Mouse (Mus musculus) kidney, adult 2 months (tissue): ENCODE data around the gene Tmem183a. TPM values are rescaled to one million over a fixed set of nuclear protein-coding genes. Genes with fewer than 3 reads are reported as not detected.

Experiments used
- DNase-seq: peaks from one replicate; pipeline ENCODE4 v3.0.0; 2021
- H3K27ac ChIP-seq: fragments of 200-500 bp; 2 replicates; pipeline ENCODE4 v1.5.1; 2012; ENCODE audit warnings: low read depth, low read length, control low read depth, inconsistent platforms; ENCODE audit not compliant: insufficient read depth
- H3K27me3 ChIP-seq: fragments of 200-500 bp; replicated peaks from 2 replicates; pipeline ENCODE4 v1.6.1; 2012; ENCODE audit warnings: mild to moderate bottlenecking, moderate library complexity, low read length, inconsistent platforms; ENCODE audit not compliant: control insufficient read depth, insufficient read depth
- H3K36me3 ChIP-seq: fragments of 200-500 bp; 2 replicates; pipeline ENCODE4 v1.6.1; 2012; ENCODE audit warnings: mild to moderate bottlenecking, moderate library complexity, low read length, inconsistent platforms; ENCODE audit not compliant: control insufficient read depth, insufficient read depth
- H3K4me1 ChIP-seq: fragments of 200-500 bp; 2 replicates; pipeline ENCODE4 v1.6.1; 2011; ENCODE audit warnings: low read length; ENCODE audit not compliant: control insufficient read depth, insufficient read depth
- H3K4me3 ChIP-seq: fragments of 200-500 bp; 2 replicates; pipeline ENCODE4 v1.5.1; 2011; ENCODE audit warnings: mild to moderate bottlenecking, low read depth, low read length, control low read depth; ENCODE audit not compliant: insufficient read depth
- CTCF ChIP-seq: fragments of 200-500 bp; conservative IDR thresholded peaks from 2 replicates; pipeline ENCODE4 v1.5.1; 2011; ENCODE audit warnings: low read depth, mild to moderate bottlenecking, control low read depth, low read length, moderate library complexity, mixed read lengths; ENCODE audit not compliant: insufficient read depth, insufficient read length
- POLR2A ChIP-seq: fragments of 200-500 bp; IDR thresholded peaks from one replicate; pipeline ENCODE4 v1.6.1; 2011; ENCODE audit warnings: low read depth, low read length, control low read depth
- WGBS: fragments of 180-500 bp; shearing (Covaris S2); methylation state at CpG from one replicate; pipeline ENCODE4 v1.1.7; 2018; 5-methylcytosine and 5-hydroxymethylcytosine counted together
- polyA plus RNA-seq: library from polyadenylated mRNA; depleted of rRNA; stranded (reverse); fragments of >200 nt; gene quantifications from 2 replicates; pipeline ENCODE4 v1.2.3, GENCODE M21; 2012

Gene Tmem183a
- polyA plus RNA-seq, 1 experiment: 100 TPM

DNA sequence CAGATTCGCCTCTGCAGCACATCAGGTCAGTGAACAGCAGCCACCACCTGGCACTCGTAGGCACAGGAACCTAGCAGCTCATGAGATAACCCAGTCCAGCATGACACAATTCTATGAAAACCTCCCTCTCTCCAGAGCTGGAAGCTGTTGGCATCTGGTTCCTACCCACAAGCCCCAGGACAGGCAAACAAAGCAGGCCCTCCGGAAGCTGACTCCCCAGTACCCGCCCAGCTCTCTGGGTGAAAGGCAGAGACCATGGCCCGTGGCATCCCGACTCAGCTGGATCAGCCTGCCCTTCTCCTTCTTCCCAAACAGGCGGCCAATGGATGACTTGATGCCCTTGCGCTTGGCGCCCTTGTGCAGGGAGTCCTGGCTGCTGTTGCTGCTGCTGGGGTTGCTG is 45.4 kb downstream of the Tmem183a start:
- Histone ChIP-seq H3K4me1 (no peaks in the 10 kb centered on the region), H3K4me3 (no peak overlapping the region), H3K27me3 (no peaks in the 10 kb centered on the region), H3K36me3 (no peaks in the 10 kb centered on the region), H3K27ac (no peak overlapping the region)
- DNase-seq: no peak
- TF ChIP-seq CTCF (no peak), POLR2A (no peak)
- 88% methylated on average over 9 of the region's 9 CpGs for WGBS

GRCm38 (mm10) chr1:134315181-134315580 is 46.6 kb downstream of the Tmem183a start:
- Histone ChIP-seq H3K27ac (no peak overlapping the region), H3K4me3 (no peak overlapping the region), H3K4me1 (no peaks in the 10 kb centered on the region), H3K27me3 (no peaks in the 10 kb centered on the region), H3K36me3 (no peaks in the 10 kb centered on the region)
- DNase-seq: no peak
- WGBS: 88% methylated on average over 5 of the region's 5 CpGs
- no peak for TF ChIP-seq CTCF
- no peak for TF ChIP-seq POLR2A

DNA sequence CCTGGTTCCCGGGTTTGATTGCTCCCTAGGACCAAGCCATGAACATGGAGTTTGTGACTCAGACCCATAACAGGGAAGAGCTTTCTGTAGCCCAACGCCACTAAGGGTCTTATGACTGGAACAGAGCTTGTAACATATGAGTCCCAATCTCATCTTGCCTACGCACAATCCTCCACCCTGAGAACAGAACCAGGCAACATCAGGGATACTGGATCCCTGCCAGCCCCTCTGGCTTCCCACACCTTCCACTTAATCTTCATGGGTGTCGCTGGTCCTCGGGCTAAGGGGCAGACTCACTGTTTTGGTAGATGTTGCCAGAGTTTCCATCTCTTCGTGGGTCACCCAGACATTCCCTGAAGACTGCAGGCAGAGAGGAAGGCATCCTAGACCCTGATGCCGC is 50.0 kb downstream of the Tmem183a start:
- no peaks in the 10 kb centered on the region for H3K27me3 ChIP-seq
- H3K36me3 ChIP-seq: no peaks in the 10 kb centered on the region
- 86% methylated on average over 7 of the region's 7 CpGs for WGBS
- no peak overlapping the region for H3K27ac ChIP-seq
- DNase-seq: no peak
- no peaks in the 10 kb centered on the region for H3K4me1 ChIP-seq
- no peak overlapping the region for H3K4me3 ChIP-seq
- TF ChIP-seq POLR2A: no peak
- TF ChIP-seq CTCF: no peak

DNA sequence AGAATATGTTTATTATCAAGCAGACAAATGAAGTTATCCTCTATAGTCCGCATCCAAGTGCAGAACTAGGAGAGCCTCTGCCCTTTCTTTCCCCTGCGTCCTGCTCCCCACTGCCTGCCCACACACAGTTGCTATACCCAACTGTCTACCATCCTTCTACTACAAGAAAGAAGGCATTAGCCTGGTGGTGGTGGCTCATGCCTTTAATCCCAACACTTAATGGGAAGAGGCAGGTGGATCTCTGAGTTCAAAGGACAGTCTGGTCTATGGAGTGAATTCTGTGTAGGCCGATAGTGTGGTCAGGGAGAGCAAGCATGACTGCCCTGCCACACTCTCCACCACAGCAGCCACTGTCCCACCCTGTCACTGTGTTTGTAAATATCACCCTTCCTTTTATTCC is 51.0 kb downstream of the Tmem183a start:
- Histone ChIP-seq H3K27me3 (no peaks in the 10 kb centered on the region), H3K36me3 (no peaks in the 10 kb centered on the region), H3K4me1 (no peaks in the 10 kb centered on the region), H3K4me3 (no peak overlapping the region), H3K27ac (no peak overlapping the region)
- TF ChIP-seq POLR2A: no peak
- no peak for TF ChIP-seq CTCF
- 97% methylated on average over 3 of the region's 3 CpGs for WGBS
- no peak for DNase-seq

- H3K4me3 ChIP-seq: no peak overlapping the region
- TF ChIP-seq POLR2A: no peak
- TF ChIP-seq CTCF: no peak
- H3K36me3 ChIP-seq: no peaks in the 10 kb centered on the region
- H3K27me3 ChIP-seq: no peaks in the 10 kb centered on the region
- WGBS: 76% methylated on average over 2 of the region's 2 CpGs
- no peak overlapping the region for H3K27ac ChIP-seq
- DNase-seq: no peak
- no peaks in the 10 kb centered on the region for H3K4me1 ChIP-seq
Observed at GRCm38 (mm10) chr1:134310291-134310690, 51.5 kb downstream of the Tmem183a start.

DNA sequence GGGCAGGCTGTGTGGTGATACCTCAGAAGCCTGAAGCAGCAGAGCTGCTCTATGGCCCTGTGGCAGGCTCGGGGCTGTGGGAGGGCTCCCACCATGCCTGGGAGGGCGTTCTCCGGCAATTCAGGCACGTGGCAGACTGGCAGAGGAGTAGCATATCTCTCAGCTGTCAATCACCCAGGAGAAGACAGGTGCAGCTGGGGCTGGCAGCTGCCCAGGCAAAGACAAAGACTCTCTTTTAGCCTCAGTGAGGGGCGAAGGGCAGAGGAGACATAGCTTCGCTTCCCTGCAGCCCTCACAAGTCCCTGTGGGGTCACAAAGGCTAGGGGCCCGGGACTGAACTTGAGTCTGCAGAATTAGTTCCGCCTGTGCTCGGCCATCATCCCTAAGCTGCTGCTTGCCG is 54.4 kb downstream of the Tmem183a start:
- no peak for DNase-seq
- WGBS: 55% methylated on average over 10 of the region's 10 CpGs
- no peaks in the 10 kb centered on the region for H3K27me3 ChIP-seq
- TF ChIP-seq CTCF: no peak
- no peak for TF ChIP-seq POLR2A
- no peaks in the 10 kb centered on the region for H3K4me1 ChIP-seq
- H3K4me3 ChIP-seq: no peak overlapping the region
- no peaks in the 10 kb centered on the region for H3K36me3 ChIP-seq
- H3K27ac ChIP-seq: no peak overlapping the region

DNA sequence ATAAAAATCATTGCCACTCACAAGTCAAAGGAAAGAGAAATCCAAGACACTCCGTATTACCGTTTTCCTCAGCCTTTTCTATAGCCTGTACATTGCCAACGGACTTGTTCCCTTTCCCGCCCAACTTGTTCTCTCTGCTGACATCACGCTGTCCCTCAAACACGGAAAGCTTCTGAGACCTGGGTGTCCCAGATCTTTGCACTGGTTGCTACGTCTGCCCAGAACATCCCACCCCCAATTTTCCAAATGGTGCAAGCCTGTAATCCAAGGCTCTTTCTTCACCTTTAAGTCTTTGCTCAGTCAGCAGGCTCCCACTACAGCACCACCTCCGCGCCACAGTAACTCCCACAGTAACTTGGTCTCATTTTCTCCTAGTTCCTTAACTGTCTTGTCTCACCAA is 56.8 kb downstream of the Tmem183a start:
- 88% methylated on average over 9 of the region's 9 CpGs for WGBS
- H3K27me3 ChIP-seq: no peaks in the 10 kb centered on the region
- TF ChIP-seq CTCF (no peak), POLR2A (no peak)

More for the DNA sequence above, 56.8 kb downstream of the Tmem183a start:
- Histone ChIP-seq H3K4me1 (no peaks in the 10 kb centered on the region), H3K4me3 (no peak overlapping the region), H3K27ac (no peak overlapping the region), H3K36me3 (no peaks in the 10 kb centered on the region)
- DNase-seq: no peak
